Mouse (Mus musculus): Measurements from ENCODE around the gene Pla2g4c. TPM values are rescaled to one million over a fixed set of nuclear protein-coding genes. Genes with fewer than 3 reads are reported as not detected.

Pla2g4c gene
- polyA plus RNA-seq, 1 experiment from 2014 or later = 0.12 TPM

- H3K36me3 ChIP-seq (ENCODE audit: insufficient read depth, low read length) = peaks cover 4% of the 10 kb centered on the region; the same call in 1 of the 2 replicates
- no peaks in the 10 kb centered on the region for H3K4me1 ChIP-seq (replicated peaks; ENCODE audit: insufficient read depth, low read length)
- no peak for DNase-seq (ENCODE audit: low spot score)
- no peak for TF ChIP-seq CTCF (IDR thresholded peaks at IDR 0.05; ENCODE audit: low read depth)
- no peaks in the 10 kb centered on the region for H3K9me3 ChIP-seq (replicated peaks; ENCODE audit: low read length)
- H3K27ac ChIP-seq = no peak overlapping the region
- H3K9ac ChIP-seq (ENCODE audit: low read depth, low read length) = no peak overlapping the region
- H3K4me2 ChIP-seq (ENCODE audit: low read length) = no peak overlapping the region
- H3K27me3 ChIP-seq (ENCODE audit: insufficient read depth, low read length) = no peaks in the 10 kb centered on the region
- ATAC-seq (replicated peaks; ENCODE audit: low FRiP score, low read depth) = no peak
- 76% methylated on average over 5 of the region's 5 CpGs for WGBS
- H3K4me3 ChIP-seq (replicated peaks; ENCODE audit: low read depth, low read length) = no peak overlapping the region
These were observed 10.3 kb upstream of the Pla2g4c start for GRCm38 (mm10) chr7:13314095-13314597.

DNA sequence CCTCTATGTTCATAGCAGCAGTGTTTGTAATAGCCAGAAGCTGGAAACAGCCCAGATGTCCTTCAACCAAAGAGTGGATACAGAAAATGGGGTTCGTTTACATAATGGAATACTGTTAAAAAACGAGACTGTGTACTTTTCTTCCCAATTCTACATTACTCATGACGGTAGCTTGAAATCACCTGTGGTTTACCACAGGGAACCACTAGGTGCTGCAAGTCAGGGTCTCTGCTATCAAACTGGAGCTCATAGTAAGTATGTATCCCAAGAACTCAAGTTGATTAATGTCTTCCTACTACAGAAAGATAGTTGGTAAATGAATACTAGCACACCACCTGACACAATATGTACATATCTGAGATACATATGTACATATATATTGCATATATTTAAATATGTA, 3.0 kb upstream of the Pla2g4c start:
- H3K27ac ChIP-seq = no peak overlapping the region
- WGBS = 85% methylated on average over 3 of the region's 3 CpGs
- no peaks in the 10 kb centered on the region for H3K36me3 ChIP-seq (ENCODE audit: insufficient read depth, low read length)
- DNase-seq (ENCODE audit: low spot score) (no peak), ATAC-seq (replicated peaks; ENCODE audit: low FRiP score, low read depth) (no peak)
- no peak overlapping the region for H3K4me2 ChIP-seq (ENCODE audit: low read length)
- TF ChIP-seq CTCF (IDR thresholded peaks at IDR 0.05; ENCODE audit: low read depth) = no peak
- no peaks in the 10 kb centered on the region for H3K4me1 ChIP-seq (replicated peaks; ENCODE audit: insufficient read depth, low read length)
- no peak overlapping the region for H3K4me3 ChIP-seq (replicated peaks; ENCODE audit: low read depth, low read length)
- H3K9me3 ChIP-seq (replicated peaks; ENCODE audit: low read length) = no peaks in the 10 kb centered on the region
- no peaks in the 10 kb centered on the region for H3K27me3 ChIP-seq (ENCODE audit: insufficient read depth, low read length)
- no peak overlapping the region for H3K9ac ChIP-seq (ENCODE audit: low read depth, low read length)

GRCm38 (mm10) chr7:13330575-13330974, 6.1 kb downstream of the Pla2g4c start:
- Histone ChIP-seq H3K27me3 (ENCODE audit: insufficient read depth, low read length) (no peaks in the 10 kb centered on the region), H3K4me3 (replicated peaks; ENCODE audit: low read depth, low read length) (no peak overlapping the region), H3K36me3 (ENCODE audit: insufficient read depth, low read length) (no peaks in the 10 kb centered on the region), H3K4me1 (replicated peaks; ENCODE audit: insufficient read depth, low read length) (no peaks in the 10 kb centered on the region), H3K9me3 (replicated peaks; ENCODE audit: low read length) (no peaks in the 10 kb centered on the region), H3K27ac (no peak overlapping the region), H3K9ac (ENCODE audit: low read depth, low read length) (no peak overlapping the region), H3K4me2 (ENCODE audit: low read length) (no peak overlapping the region)
- no peak for ATAC-seq (replicated peaks; ENCODE audit: low FRiP score, low read depth)
- TF ChIP-seq CTCF (IDR thresholded peaks at IDR 0.05; ENCODE audit: low read depth) = no peak
- DNase-seq (ENCODE audit: low spot score) = no peak
- 100% methylated on average over 2 of the region's 2 CpGs for WGBS

DNA sequence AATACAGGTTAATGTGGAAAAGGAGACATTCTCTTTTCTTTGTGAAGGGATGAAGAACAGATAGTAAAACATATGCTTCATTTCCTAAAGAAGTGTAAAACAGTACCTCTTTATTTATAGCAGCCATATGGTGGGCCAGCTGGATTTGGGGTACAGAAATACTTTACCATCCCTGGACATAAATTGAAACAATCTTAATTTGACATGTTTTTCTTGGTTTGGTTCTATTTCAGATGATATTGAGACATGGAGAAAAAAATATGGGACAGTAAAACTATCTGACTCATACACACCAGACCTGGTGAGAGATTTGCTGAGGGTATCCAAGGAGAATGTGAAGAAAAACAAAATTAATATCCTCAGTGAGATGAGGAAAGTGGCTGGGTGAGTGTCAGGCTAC, 31.5 kb downstream of the Pla2g4c start:
- TF ChIP-seq CTCF (IDR thresholded peaks at IDR 0.05; ENCODE audit: low read depth) = no peak
- Histone ChIP-seq H3K9me3 (replicated peaks; ENCODE audit: low read length) (no peaks in the 10 kb centered on the region; the same call in 1 of the 2 replicates), H3K27ac (no peak overlapping the region), H3K36me3 (ENCODE audit: insufficient read depth, low read length) (no peaks in the 10 kb centered on the region), H3K9ac (ENCODE audit: low read depth, low read length) (no peak overlapping the region), H3K4me3 (replicated peaks; ENCODE audit: low read depth, low read length) (no peak overlapping the region), H3K27me3 (ENCODE audit: insufficient read depth, low read length) (no peaks in the 10 kb centered on the region), H3K4me1 (replicated peaks; ENCODE audit: insufficient read depth, low read length) (no peaks in the 10 kb centered on the region), H3K4me2 (ENCODE audit: low read length) (no peak overlapping the region)
- DNase-seq (ENCODE audit: low spot score) = no peak
- ATAC-seq (replicated peaks; ENCODE audit: low FRiP score, low read depth) = no peak

GRCm38 (mm10) chr7:13380588-13380987, 56.1 kb downstream of the Pla2g4c start:
- Histone ChIP-seq H3K27ac (no peak overlapping the region), H3K4me2 (ENCODE audit: low read length) (no peak overlapping the region), H3K9me3 (replicated peaks; ENCODE audit: low read length) (no peaks in the 10 kb centered on the region), H3K4me3 (replicated peaks; ENCODE audit: low read depth, low read length) (no peak overlapping the region), H3K4me1 (replicated peaks; ENCODE audit: insufficient read depth, low read length) (no peaks in the 10 kb centered on the region), H3K36me3 (ENCODE audit: insufficient read depth, low read length) (no peaks in the 10 kb centered on the region), H3K27me3 (ENCODE audit: insufficient read depth, low read length) (no peaks in the 10 kb centered on the region), H3K9ac (ENCODE audit: low read depth, low read length) (no peak overlapping the region)
- ATAC-seq (replicated peaks; ENCODE audit: low FRiP score, low read depth) (no peak), DNase-seq (ENCODE audit: low spot score) (no peak)
- no peak for TF ChIP-seq CTCF (IDR thresholded peaks at IDR 0.05; ENCODE audit: low read depth)
- WGBS = 83% methylated on average over 2 of the region's 2 CpGs

GRCm38 (mm10) chr7:13397832-13398231, 73.4 kb downstream of the Pla2g4c start, which contains the start of gene Cabp5:
Gene Cabp5, plus strand, starts transcription at chr7:13398132.
- no peak within 1 kb of the TSS for H3K9ac ChIP-seq (ENCODE audit: low read depth, low read length)
- no peak within 1 kb of the TSS for H3K27ac ChIP-seq
- H3K9me3 ChIP-seq (replicated peaks; ENCODE audit: low read length) = no peaks in the 10 kb centered on the region
- 91% methylated on average over 1 of the region's 1 CpGs for WGBS
- no peaks in the 10 kb centered on the region for H3K4me1 ChIP-seq (replicated peaks; ENCODE audit: insufficient read depth, low read length)
- no peak for TF ChIP-seq CTCF (IDR thresholded peaks at IDR 0.05; ENCODE audit: low read depth)
- H3K27me3 ChIP-seq (ENCODE audit: insufficient read depth, low read length) = no peaks in the 10 kb centered on the region
- H3K36me3 ChIP-seq (ENCODE audit: insufficient read depth, low read length) = no peaks in the 10 kb centered on the region
- no peak within 1 kb of the TSS for H3K4me2 ChIP-seq (ENCODE audit: low read length)
- DNase-seq (ENCODE audit: low spot score) = no peak
- H3K4me3 ChIP-seq (replicated peaks; ENCODE audit: low read depth, low read length) = no peak within 1 kb of the TSS
- no peak for ATAC-seq (replicated peaks; ENCODE audit: low FRiP score, low read depth)

Other genes with a start within 250 kb of the Pla2g4c start
- gene Vmn1r85, start 229.5 kb upstream of the Pla2g4c start, polyA plus RNA-seq (2015; fragmentation: Nextera tagmentation; extraction: Ambion mirVana) = not detected in 2 replicates
- gene Vmn1r86, start 204.7 kb upstream of the Pla2g4c start, polyA plus RNA-seq (2015; fragmentation: Nextera tagmentation; extraction: Ambion mirVana) = not detected in 2 replicates
- gene Vmn1r87, start 184.5 kb upstream of the Pla2g4c start, polyA plus RNA-seq (2015; fragmentation: Nextera tagmentation; extraction: Ambion mirVana) = not detected in 2 replicates
- gene Vmn1r88, start 165.1 kb upstream of the Pla2g4c start, polyA plus RNA-seq (2015; fragmentation: Nextera tagmentation; extraction: Ambion mirVana) = 0.01 TPM in 1 of 2 replicates, not detected in the other
- gene Vmn1r89, start 111.6 kb upstream of the Pla2g4c start, polyA plus RNA-seq (2015; fragmentation: Nextera tagmentation; extraction: Ambion mirVana) = not detected in 2 replicates
- gene Lig1, start 47.4 kb upstream of the Pla2g4c start, polyA plus RNA-seq (2015; fragmentation: Nextera tagmentation; extraction: Ambion mirVana) = 49.8 and 61.7 TPM in 2 replicates
- 5.0 and 5.1 TPM in 2 replicates for gene Zswim9, start 45.9 kb upstream of the Pla2g4c start, polyA plus RNA-seq (2015; fragmentation: Nextera tagmentation; extraction: Ambion mirVana)
- not detected in 2 replicates for gene Cabp5, start 73.5 kb downstream of the Pla2g4c start, polyA plus RNA-seq (2015; fragmentation: Nextera tagmentation; extraction: Ambion mirVana)
- gene Bsph1, start 126.2 kb downstream of the Pla2g4c start, polyA plus RNA-seq (2015; fragmentation: Nextera tagmentation; extraction: Ambion mirVana) = not detected in 2 replicates
- not detected in 2 replicates for gene Bsph2, start 246.4 kb downstream of the Pla2g4c start, polyA plus RNA-seq (2015; fragmentation: Nextera tagmentation; extraction: Ambion mirVana)

Measured in kidney, postnatal 0 days (tissue).